Mouse (Mus musculus): ENCODE results near the gene Dync2h1. TPM values are rescaled to one million over a fixed set of nuclear protein-coding genes. Genes with fewer than 3 reads are reported as not detected.

Dync2h1 gene
- polyA plus RNA-seq, 1 experiment: 0.63 TPM

DNA sequence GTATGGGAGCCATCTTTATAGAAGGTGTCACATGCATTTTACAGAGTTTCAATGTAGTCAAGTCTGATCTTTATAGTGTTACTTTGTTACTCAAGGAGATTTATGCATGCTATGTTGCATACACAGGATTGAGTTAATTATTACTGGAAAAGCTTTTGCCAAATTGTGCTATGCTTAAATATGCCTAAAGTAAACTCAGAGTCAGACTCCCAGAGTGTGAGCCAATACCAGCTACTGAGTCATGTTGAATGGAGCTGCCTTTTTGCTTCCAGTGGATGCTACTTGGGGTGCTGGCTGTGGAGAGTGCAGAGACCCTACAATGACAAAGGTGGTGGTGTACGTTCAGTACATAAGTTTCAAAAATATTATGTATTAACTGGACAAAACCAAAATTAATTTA, 169.5 kb downstream of the Dync2h1 start:
- no peaks in the 10 kb centered on the region for H3K79me3 ChIP-seq (ENCODE audit: low read depth)
- TF ChIP-seq CTCF (IDR thresholded peaks at IDR 0.05; ENCODE audit: control insufficient read depth, insufficient read depth, insufficient read length): no peak
- no peak for TF ChIP-seq USF1 (IDR thresholded peaks at IDR 0.05; ENCODE audit: low read depth)
- no peak for TF ChIP-seq MAX (IDR thresholded peaks at IDR 0.05)
- TF ChIP-seq MYOD1 (IDR thresholded peaks at IDR 0.05; ENCODE audit: control insufficient read depth, insufficient read length, low read depth): no peak
- no peak for TF ChIP-seq CEBPB (IDR thresholded peaks at IDR 0.05; ENCODE audit: low read depth)
- no peak for TF ChIP-seq FOSL1 (IDR thresholded peaks at IDR 0.05; ENCODE audit: insufficient read depth, low read length, poor library complexity, severe bottlenecking)
- TF ChIP-seq MYOG (IDR thresholded peaks at IDR 0.05; ENCODE audit: control insufficient read depth, extremely low read depth, insufficient read length): no peak

DNA sequence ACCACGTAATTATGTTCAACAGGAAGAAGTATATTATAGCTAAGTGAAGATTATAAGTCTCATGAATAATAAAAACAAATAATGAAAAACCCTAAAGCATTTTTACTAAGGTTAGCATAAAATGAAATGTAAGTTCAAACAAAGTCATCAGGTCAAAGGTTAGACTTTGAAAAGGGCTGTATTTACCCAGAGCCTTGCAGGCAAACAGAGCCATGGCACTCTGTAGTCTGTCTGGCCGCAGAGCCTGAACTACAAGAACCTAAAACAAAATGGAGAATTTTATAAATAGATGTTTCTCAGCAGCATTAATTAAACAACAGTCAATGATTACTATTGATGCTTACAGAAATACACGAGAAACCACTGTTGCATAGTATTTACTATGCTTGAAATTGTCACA, 174.5 kb downstream of the Dync2h1 start:
- no peak for TF ChIP-seq MAX (IDR thresholded peaks at IDR 0.05)
- TF ChIP-seq CEBPB (IDR thresholded peaks at IDR 0.05; ENCODE audit: low read depth): no peak
- TF ChIP-seq FOSL1 (IDR thresholded peaks at IDR 0.05; ENCODE audit: insufficient read depth, low read length, poor library complexity, severe bottlenecking): no peak
- no peak for TF ChIP-seq CTCF (IDR thresholded peaks at IDR 0.05; ENCODE audit: control insufficient read depth, insufficient read depth, insufficient read length)
- TF ChIP-seq MYOD1 (IDR thresholded peaks at IDR 0.05; ENCODE audit: control insufficient read depth, insufficient read length, low read depth): no peak
- no peak for TF ChIP-seq USF1 (IDR thresholded peaks at IDR 0.05; ENCODE audit: low read depth)
- no peak for TF ChIP-seq MYOG (IDR thresholded peaks at IDR 0.05; ENCODE audit: control insufficient read depth, extremely low read depth, insufficient read length)
- no peak overlapping the region for H3K4me3 ChIP-seq (ENCODE audit: insufficient read depth, poor library complexity, severe bottlenecking)
- H3K79me2 ChIP-seq (ENCODE audit: control insufficient read depth, insufficient read depth): no peaks in the 10 kb centered on the region
- H3K79me3 ChIP-seq (ENCODE audit: low read depth): no peaks in the 10 kb centered on the region
- H3K27me3 ChIP-seq (ENCODE audit: control insufficient read depth, insufficient read depth, insufficient read length): no peaks in the 10 kb centered on the region
- H3ac ChIP-seq (ENCODE audit: control insufficient read depth, insufficient read length, low read depth): no peak overlapping the region
- no peaks in the 10 kb centered on the region for H3K36me3 ChIP-seq (ENCODE audit: control insufficient read depth, insufficient read depth)

More for the DNA sequence above, 169.5 kb downstream of the Dync2h1 start:
- Histone ChIP-seq H3ac (ENCODE audit: control insufficient read depth, insufficient read length, low read depth) (no peak overlapping the region), H3K79me2 (ENCODE audit: control insufficient read depth, insufficient read depth) (no peaks in the 10 kb centered on the region), H3K27me3 (ENCODE audit: control insufficient read depth, insufficient read depth, insufficient read length) (no peaks in the 10 kb centered on the region), H3K4me3 (ENCODE audit: insufficient read depth, poor library complexity, severe bottlenecking) (no peak overlapping the region), H3K36me3 (ENCODE audit: control insufficient read depth, insufficient read depth) (no peaks in the 10 kb centered on the region)

GRCm38 (mm10) chr9:6994865-6995264, 189.4 kb downstream of the Dync2h1 start:
- no peaks in the 10 kb centered on the region for H3K36me3 ChIP-seq (ENCODE audit: control insufficient read depth, insufficient read depth)
- H3K4me3 ChIP-seq (ENCODE audit: insufficient read depth, poor library complexity, severe bottlenecking): no peak overlapping the region
- no peaks in the 10 kb centered on the region for H3K79me3 ChIP-seq (ENCODE audit: low read depth)
- TF ChIP-seq CTCF (IDR thresholded peaks at IDR 0.05; ENCODE audit: control insufficient read depth, insufficient read depth, insufficient read length) (no peak), MYOG (IDR thresholded peaks at IDR 0.05; ENCODE audit: control insufficient read depth, extremely low read depth, insufficient read length) (no peak), MYOD1 (IDR thresholded peaks at IDR 0.05; ENCODE audit: control insufficient read depth, insufficient read length, low read depth) (no peak), USF1 (IDR thresholded peaks at IDR 0.05; ENCODE audit: low read depth) (no peak)
- H3K27me3 ChIP-seq (ENCODE audit: control insufficient read depth, insufficient read depth, insufficient read length): no peaks in the 10 kb centered on the region
- H3ac ChIP-seq (ENCODE audit: control insufficient read depth, insufficient read length, low read depth): no peak overlapping the region
- no peaks in the 10 kb centered on the region for H3K79me2 ChIP-seq (ENCODE audit: control insufficient read depth, insufficient read depth)

- Histone ChIP-seq H3K4me3 (ENCODE audit: insufficient read depth, poor library complexity, severe bottlenecking) (no peak overlapping the region), H3K79me3 (ENCODE audit: low read depth) (no peaks in the 10 kb centered on the region), H3K79me2 (ENCODE audit: control insufficient read depth, insufficient read depth) (no peaks in the 10 kb centered on the region), H3K27me3 (ENCODE audit: control insufficient read depth, insufficient read depth, insufficient read length) (no peaks in the 10 kb centered on the region), H3ac (ENCODE audit: control insufficient read depth, insufficient read length, low read depth) (no peak overlapping the region), H3K36me3 (ENCODE audit: control insufficient read depth, insufficient read depth) (no peaks in the 10 kb centered on the region)
- no peak for TF ChIP-seq FOSL1 (IDR thresholded peaks at IDR 0.05; ENCODE audit: insufficient read depth, low read length, poor library complexity, severe bottlenecking)
- TF ChIP-seq CTCF (IDR thresholded peaks at IDR 0.05; ENCODE audit: control insufficient read depth, insufficient read depth, insufficient read length): no peak
- TF ChIP-seq CEBPB (IDR thresholded peaks at IDR 0.05; ENCODE audit: low read depth): no peak
- TF ChIP-seq USF1 (IDR thresholded peaks at IDR 0.05; ENCODE audit: low read depth): no peak
- TF ChIP-seq MAX (IDR thresholded peaks at IDR 0.05): no peak
- no peak for TF ChIP-seq MYOG (IDR thresholded peaks at IDR 0.05; ENCODE audit: control insufficient read depth, extremely low read depth, insufficient read length)
- TF ChIP-seq MYOD1 (IDR thresholded peaks at IDR 0.05; ENCODE audit: control insufficient read depth, insufficient read length, low read depth): no peak
Observed at GRCm38 (mm10) chr9:6994275-6994674, 190.0 kb downstream of the Dync2h1 start.

DNA sequence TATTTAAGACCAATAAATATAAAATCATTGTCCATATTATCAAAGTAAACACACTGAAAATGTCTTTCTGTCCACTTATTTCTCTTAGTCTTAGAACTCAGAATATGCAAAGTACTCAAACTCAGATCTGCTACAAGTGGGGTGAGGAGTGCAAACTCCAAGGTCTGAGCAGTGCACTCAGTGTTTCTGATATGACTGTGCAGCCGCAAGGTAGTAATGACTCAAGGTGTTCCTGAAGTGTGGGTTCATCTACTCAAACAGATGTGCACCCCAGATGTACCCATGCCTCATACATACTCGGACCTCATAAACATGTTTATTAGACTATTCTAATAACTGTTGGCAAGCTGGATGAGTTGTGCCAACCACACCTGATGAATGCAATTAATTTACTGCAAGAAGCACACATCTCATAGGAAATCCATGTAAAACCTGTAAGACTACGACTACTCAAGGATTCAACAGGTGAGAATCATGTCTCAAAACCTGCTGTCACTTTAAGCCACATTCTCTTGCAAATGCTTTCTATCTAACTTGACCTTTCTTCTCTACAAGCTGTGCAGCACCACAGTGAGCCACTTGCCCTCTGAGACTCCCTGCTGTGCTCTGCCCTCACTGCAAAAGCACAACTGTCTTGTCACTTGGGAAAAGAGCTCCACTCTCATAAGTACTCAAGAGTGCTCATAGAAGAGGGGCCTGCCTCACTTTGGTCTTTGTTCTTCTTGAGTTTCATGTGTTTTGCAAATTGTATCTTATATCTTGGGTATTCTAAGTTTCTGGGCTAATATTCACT, 195.2 kb downstream of the Dync2h1 start:
- Histone ChIP-seq H3K79me3 (ENCODE audit: low read depth) (no peaks in the 10 kb centered on the region), H3K4me3 (ENCODE audit: insufficient read depth, poor library complexity, severe bottlenecking) (no peak overlapping the region), H3K79me2 (ENCODE audit: control insufficient read depth, insufficient read depth) (no peaks in the 10 kb centered on the region), H3ac (ENCODE audit: control insufficient read depth, insufficient read length, low read depth) (no peak overlapping the region), H3K36me3 (ENCODE audit: control insufficient read depth, insufficient read depth) (no peaks in the 10 kb centered on the region), H3K27me3 (ENCODE audit: control insufficient read depth, insufficient read depth, insufficient read length) (no peaks in the 10 kb centered on the region)
- TF ChIP-seq MYOG (IDR thresholded peaks at IDR 0.05; ENCODE audit: control insufficient read depth, extremely low read depth, insufficient read length) (no peak), CEBPB (IDR thresholded peaks at IDR 0.05; ENCODE audit: low read depth) (no peak), CTCF (IDR thresholded peaks at IDR 0.05; ENCODE audit: control insufficient read depth, insufficient read depth, insufficient read length) (no peak), FOSL1 (IDR thresholded peaks at IDR 0.05; ENCODE audit: insufficient read depth, low read length, poor library complexity, severe bottlenecking) (no peak), MAX (IDR thresholded peaks at IDR 0.05) (no peak), MYOD1 (IDR thresholded peaks at IDR 0.05; ENCODE audit: control insufficient read depth, insufficient read length, low read depth) (no peak), USF1 (IDR thresholded peaks at IDR 0.05; ENCODE audit: low read depth) (no peak)

Measured in C2C12 (cell line).